Mouse (Mus musculus) spleen, adult 12 weeks (tissue): ENCODE results near the gene Itih5.

ENCODE experiments used
- DNase-seq: peaks from one replicate; pipeline ENCODE4 v3.0.0; 2022; ENCODE audit warnings: low spot score

The Itih5 gene

GRCm38 (mm10) chr2:10261337-10261736 lies 108.0 kb downstream of the Itih5 start:
- no peak for DNase-seq

GRCm38 (mm10) chr2:10262722-10263121 lies 109.4 kb downstream of the Itih5 start:
- DNase-seq = no peak

GRCm38 (mm10) chr2:10263909-10264489 lies 110.6 kb downstream of the Itih5 start:
- no peak for DNase-seq

GRCm38 (mm10) chr2:10265881-10266280 lies 112.5 kb downstream of the Itih5 start:
- no peak for DNase-seq

GRCm38 (mm10) chr2:10272604-10273115 lies 119.3 kb downstream of the Itih5 start:
- no peak for DNase-seq

GRCm38 (mm10) chr2:10273541-10274050 lies 120.2 kb downstream of the Itih5 start:
- DNase-seq = no peak

- no peak for DNase-seq
Measured at GRCm38 (mm10) chr2:10276194-10276593, 122.8 kb downstream of the Itih5 start.

GRCm38 (mm10) chr2:10283686-10284085 lies 130.3 kb downstream of the Itih5 start:
- no peak for DNase-seq

GRCm38 (mm10) chr2:10284636-10285270 lies 131.4 kb downstream of the Itih5 start:
- DNase-seq = no peak

GRCm38 (mm10) chr2:10285975-10286374 lies 132.6 kb downstream of the Itih5 start:
- no peak for DNase-seq

- DNase-seq = peak; percentile 14
Measured at GRCm38 (mm10) chr2:10288142-10288831, 134.9 kb downstream of the Itih5 start.

- DNase-seq = no peak
Measured at GRCm38 (mm10) chr2:10288881-10289280, 135.5 kb downstream of the Itih5 start.

- no peak for DNase-seq
Measured at GRCm38 (mm10) chr2:10290115-10290514, 136.7 kb downstream of the Itih5 start.

- DNase-seq = no peak
Measured at GRCm38 (mm10) chr2:10293556-10294206, 140.3 kb downstream of the Itih5 start.

GRCm38 (mm10) chr2:10295908-10296307 lies 142.5 kb downstream of the Itih5 start:
- DNase-seq = no peak

- DNase-seq = no peak
Measured at GRCm38 (mm10) chr2:10300244-10300643, 146.9 kb downstream of the Itih5 start.

GRCm38 (mm10) chr2:10300771-10301170 lies 147.4 kb downstream of the Itih5 start:
- DNase-seq = no peak

GRCm38 (mm10) chr2:10301391-10301790 lies 148.0 kb downstream of the Itih5 start:
- no peak for DNase-seq

GRCm38 (mm10) chr2:10301997-10302396 lies 148.6 kb downstream of the Itih5 start:
- no peak for DNase-seq

GRCm38 (mm10) chr2:10304911-10305310 lies 151.5 kb downstream of the Itih5 start:
- DNase-seq = no peak
